Mouse (Mus musculus) kidney, adult 11 months (tissue): Measurements from ENCODE around the gene Srsf4.

Experiments
- DNase-seq: peaks from one replicate; pipeline ENCODE4 v3.0.0; 2022

The Srsf4 gene

GRCm38 (mm10) chr4:131874169-131874536 is 736 bp downstream of the Srsf4 start:
- no peak for DNase-seq

DNA sequence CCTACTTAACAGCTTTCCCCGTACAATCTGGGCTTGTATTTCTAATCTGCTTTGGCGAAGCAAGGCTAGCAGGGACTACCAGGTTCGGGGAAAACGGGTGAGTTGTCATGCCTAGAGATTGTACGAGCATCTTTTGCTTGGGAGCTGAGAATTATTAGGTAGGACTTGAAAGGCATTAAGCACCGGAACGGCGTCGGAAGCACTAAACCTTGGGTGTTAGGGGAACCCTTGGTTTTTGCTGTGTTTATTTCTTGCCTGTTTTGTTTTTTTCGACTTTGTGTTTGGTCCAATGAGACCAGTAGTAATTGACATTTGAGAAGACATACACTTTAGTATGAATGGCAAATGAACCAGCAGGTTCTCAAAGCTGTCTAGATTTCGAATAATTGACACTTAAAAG is 1.1 kb downstream of the Srsf4 start:
- no peak for DNase-seq

DNA sequence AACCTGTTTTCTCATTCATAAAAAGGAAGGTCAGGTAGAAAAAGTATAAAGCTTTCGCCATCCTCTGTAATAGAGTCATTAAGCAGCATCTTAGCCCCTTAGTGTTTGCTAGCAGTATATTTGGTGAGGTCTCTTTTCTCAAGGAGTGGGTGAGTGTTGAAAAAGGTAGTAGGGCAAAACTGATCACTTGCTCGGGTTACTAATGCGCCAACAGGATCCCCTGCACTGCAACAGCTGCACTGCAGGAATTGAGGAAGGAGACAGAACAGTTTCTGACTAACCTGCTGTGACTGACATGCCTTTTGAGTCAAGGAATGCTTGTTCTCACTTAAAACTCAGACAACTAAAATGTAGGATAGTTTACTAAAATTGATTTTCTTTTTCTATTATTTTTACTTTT is 1.8 kb downstream of the Srsf4 start:
- no peak for DNase-seq

- DNase-seq, result no peak
These were observed 3.4 kb downstream of the Srsf4 start for GRCm38 (mm10) chr4:131876836-131877235.

GRCm38 (mm10) chr4:131879692-131880091 is 6.3 kb downstream of the Srsf4 start:
- no peak for DNase-seq

GRCm38 (mm10) chr4:131881306-131881705 is 7.9 kb downstream of the Srsf4 start:
- no peak for DNase-seq

- DNase-seq, result no peak
These were observed 10.2 kb downstream of the Srsf4 start for GRCm38 (mm10) chr4:131883571-131883970.

- DNase-seq, result no peak
These were observed 12.0 kb downstream of the Srsf4 start for GRCm38 (mm10) chr4:131885376-131885775.

GRCm38 (mm10) chr4:131888564-131888963 is 15.1 kb downstream of the Srsf4 start:
- no peak for DNase-seq

DNA sequence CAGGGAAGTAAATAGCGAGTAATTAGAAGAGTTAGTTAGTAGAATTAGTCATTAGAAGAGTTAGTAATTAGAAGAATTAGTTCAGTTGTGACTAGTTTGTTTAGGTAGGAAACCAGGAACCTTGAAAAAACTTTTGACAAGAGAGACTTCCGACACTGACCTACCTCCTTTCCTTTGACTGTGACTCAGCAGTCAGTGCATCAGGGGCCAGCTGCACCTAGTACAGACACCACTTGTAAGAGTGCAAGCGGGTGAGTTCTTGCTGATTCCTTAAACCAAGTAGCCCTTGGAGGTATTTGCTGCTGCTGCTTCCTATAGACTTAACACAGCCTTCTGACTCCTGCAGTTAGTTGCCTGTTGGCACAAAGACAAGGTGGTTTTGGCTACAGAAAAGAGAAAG is 17.3 kb downstream of the Srsf4 start:
- no peak for DNase-seq

- no peak for DNase-seq
These were observed 23.7 kb downstream of the Srsf4 start for GRCm38 (mm10) chr4:131897109-131897508.

GRCm38 (mm10) chr4:131897787-131898186 is 24.4 kb downstream of the Srsf4 start:
- DNase-seq, result peak; percentile 83

GRCm38 (mm10) chr4:131898503-131899179 is 25.2 kb downstream of the Srsf4 start:
- no peak for DNase-seq

GRCm38 (mm10) chr4:131899180-131899554 is 25.8 kb downstream of the Srsf4 start:
- DNase-seq, result no peak

GRCm38 (mm10) chr4:131901090-131901489 is 27.7 kb downstream of the Srsf4 start:
- no peak for DNase-seq

DNA sequence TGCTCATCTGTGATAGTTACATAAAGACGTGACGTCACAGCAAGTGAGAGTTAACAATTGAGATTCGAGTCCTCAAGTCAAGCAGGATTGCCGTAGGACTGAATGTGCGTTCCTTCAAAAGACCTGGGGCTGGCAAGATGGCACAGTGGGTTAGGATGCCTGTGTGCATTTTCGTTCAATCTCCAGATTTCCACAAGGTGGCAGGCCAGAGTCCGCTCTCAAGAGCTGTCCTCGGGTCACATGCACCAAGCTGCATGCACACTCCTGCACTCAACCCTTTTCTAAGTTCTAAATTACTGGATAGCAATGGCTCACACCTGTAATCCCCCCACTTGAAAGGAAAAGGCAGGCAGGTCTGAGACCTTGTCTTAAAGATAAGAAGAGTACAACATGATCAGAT is 31.1 kb downstream of the Srsf4 start:
- DNase-seq, result no peak

DNA sequence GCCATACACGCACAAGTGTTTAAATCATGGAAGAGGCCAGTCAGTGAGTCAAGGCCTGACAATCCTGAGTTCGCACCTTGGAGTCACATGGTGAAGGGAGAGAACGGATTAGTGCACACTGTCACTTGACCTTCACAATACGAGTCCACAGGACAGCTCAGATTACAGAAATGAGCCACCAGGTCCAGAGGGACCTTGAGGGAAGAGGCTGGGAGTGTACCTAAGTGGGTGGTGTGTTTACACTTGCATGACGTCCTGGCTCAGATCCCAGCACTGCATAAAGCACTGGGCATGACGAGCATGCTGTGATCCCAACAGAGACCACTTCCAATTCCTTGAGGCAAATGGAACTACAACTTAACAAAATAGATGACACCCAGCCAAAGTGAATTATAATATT is 33.0 kb downstream of the Srsf4 start:
- no peak for DNase-seq

DNA sequence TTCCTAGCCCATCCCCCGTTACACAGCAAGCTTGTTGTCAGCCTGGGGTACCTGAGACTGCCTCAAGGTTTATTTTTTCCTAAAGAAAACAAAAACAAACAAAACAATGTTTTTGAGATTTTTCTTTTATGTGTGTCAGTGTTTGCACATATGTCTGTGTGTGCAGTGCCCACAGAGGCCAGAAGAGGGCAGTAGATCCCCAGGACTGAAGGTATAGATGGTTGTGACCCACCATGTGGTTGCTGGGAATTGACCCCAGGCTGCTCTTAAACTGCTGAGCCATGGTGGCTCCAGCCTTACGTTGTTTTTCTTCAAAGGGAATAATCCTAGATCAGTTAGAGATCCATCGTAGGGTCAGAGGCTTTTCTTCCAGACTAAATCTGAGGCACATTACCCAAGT is 34.5 kb downstream of the Srsf4 start:
- DNase-seq, result no peak

- no peak for DNase-seq
These were observed 37.0 kb downstream of the Srsf4 start for GRCm38 (mm10) chr4:131910237-131910994.

GRCm38 (mm10) chr4:131911521-131911920 is 38.1 kb downstream of the Srsf4 start:
- DNase-seq, result no peak

- no peak for DNase-seq
These were observed 40.1 kb downstream of the Srsf4 start for GRCm38 (mm10) chr4:131913526-131913925.

DNA sequence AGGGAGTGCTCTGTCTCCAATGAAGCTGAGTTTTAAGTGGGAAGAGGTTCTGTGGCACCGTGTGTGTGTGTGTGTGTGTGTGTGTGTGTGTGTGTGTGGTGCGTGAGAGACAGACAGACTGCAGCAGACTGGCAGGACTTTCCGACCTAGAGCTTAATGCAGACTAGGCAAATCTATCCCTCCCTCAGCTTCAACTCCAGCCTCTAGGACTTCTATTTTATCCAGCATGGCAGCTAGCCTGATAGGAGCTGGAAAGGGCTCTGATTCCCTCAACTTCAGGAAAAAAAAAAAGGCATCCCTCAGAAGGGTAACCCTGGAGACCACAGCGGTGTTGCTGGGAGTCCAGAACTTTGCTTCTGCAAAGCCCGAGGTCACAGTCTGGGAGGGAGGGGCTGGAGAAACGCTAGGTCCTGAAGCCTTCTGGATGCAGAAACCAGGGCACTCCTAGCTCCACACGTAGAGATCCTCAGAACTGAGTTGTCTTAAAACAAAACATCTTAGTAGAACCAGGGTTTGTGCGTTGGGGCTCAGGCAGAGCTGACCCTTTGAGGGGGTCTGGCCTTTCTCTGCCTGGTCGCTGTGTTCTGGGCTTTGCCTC is 40.7 kb downstream of the Srsf4 start:
- no peak for DNase-seq

GRCm38 (mm10) chr4:131914891-131915469 is 41.6 kb downstream of the Srsf4 start:
- peak; percentile 69 for DNase-seq

- DNase-seq, result no peak
These were observed 42.5 kb downstream of the Srsf4 start for GRCm38 (mm10) chr4:131915821-131916328.
